Mouse (Mus musculus): ENCODE data around the gene Nos1ap.

Nos1ap gene

GRCm38 (mm10) chr1:170424258-170424889 is 165.3 kb downstream of the Nos1ap start:
- intact Hi-C loops (cut with DNase I), result no loop called here

GRCm38 (mm10) chr1:170423048-170423447 is 166.6 kb downstream of the Nos1ap start:
- intact Hi-C loops (cut with DNase I), result no loop called here

- intact Hi-C loops (cut with DNase I), result no loop called here
These were observed 167.5 kb downstream of the Nos1ap start for GRCm38 (mm10) chr1:170422188-170422587.

- intact Hi-C loops (cut with DNase I), result loop anchor here (5.0 to 10.0 kb wide), 2 partner anchors 155 to 192 kb away; no protein-coding TSS in a partner anchor
These were observed 169.7 kb downstream of the Nos1ap start for GRCm38 (mm10) chr1:170419961-170420360.

GRCm38 (mm10) chr1:170418131-170418530 is 171.5 kb downstream of the Nos1ap start:
- intact Hi-C loops (cut with DNase I), result loop anchor here (5.0 to 10.0 kb wide), 2 partner anchors 157 to 194 kb away; no protein-coding TSS in a partner anchor

GRCm38 (mm10) chr1:170416967-170417366 is 172.7 kb downstream of the Nos1ap start:
- intact Hi-C loops (cut with DNase I), result loop anchor here (5.0 to 10.0 kb wide), 2 partner anchors 158 to 195 kb away; no protein-coding TSS in a partner anchor

- intact Hi-C loops (cut with DNase I), result loop anchor here (5.0 to 10.0 kb wide), 2 partner anchors 159 to 196 kb away; no protein-coding TSS in a partner anchor
These were observed 173.5 kb downstream of the Nos1ap start for GRCm38 (mm10) chr1:170416206-170416605.

- intact Hi-C loops (cut with DNase I), result loop anchor here (5.0 to 10.0 kb wide), 2 partner anchors 159 to 197 kb away; no protein-coding TSS in a partner anchor
These were observed 174.3 kb downstream of the Nos1ap start for GRCm38 (mm10) chr1:170415395-170415794.

- intact Hi-C loops (cut with DNase I), result loop anchor here (10.0 kb wide), 1 partner anchor 164 kb away; no protein-coding TSS in a partner anchor
These were observed 179.1 kb downstream of the Nos1ap start for GRCm38 (mm10) chr1:170410402-170411191.

GRCm38 (mm10) chr1:170409091-170409490 is 180.6 kb downstream of the Nos1ap start:
- intact Hi-C loops (cut with DNase I), result no loop called here

GRCm38 (mm10) chr1:170406921-170407320 is 182.7 kb downstream of the Nos1ap start:
- intact Hi-C loops (cut with DNase I), result no loop called here

- intact Hi-C loops (cut with DNase I), result no loop called here
These were observed 184.5 kb downstream of the Nos1ap start for GRCm38 (mm10) chr1:170405152-170405551.

- intact Hi-C loops (cut with DNase I), result no loop called here
These were observed 187.0 kb downstream of the Nos1ap start for GRCm38 (mm10) chr1:170402682-170403081.

- intact Hi-C loops (cut with DNase I), result no loop called here
These were observed 190.8 kb downstream of the Nos1ap start for GRCm38 (mm10) chr1:170398866-170399265.

- intact Hi-C loops (cut with DNase I), result no loop called here
These were observed 194.6 kb downstream of the Nos1ap start for GRCm38 (mm10) chr1:170395101-170395500.

- intact Hi-C loops (cut with DNase I), result no loop called here
These were observed 195.0 kb downstream of the Nos1ap start for GRCm38 (mm10) chr1:170394641-170395040.

- intact Hi-C loops (cut with DNase I), result no loop called here
These were observed 196.6 kb downstream of the Nos1ap start for GRCm38 (mm10) chr1:170392771-170393728.

GRCm38 (mm10) chr1:170387180-170387912 is 202.3 kb downstream of the Nos1ap start:
- intact Hi-C loops (cut with DNase I), result no loop called here

GRCm38 (mm10) chr1:170385416-170385815 is 204.2 kb downstream of the Nos1ap start:
- intact Hi-C loops (cut with DNase I), result no loop called here

GRCm38 (mm10) chr1:170383530-170383929 is 206.1 kb downstream of the Nos1ap start:
- intact Hi-C loops (cut with DNase I), result no loop called here
